Mouse (Mus musculus): ENCODE results near the gene Olfr806. TPM values are rescaled to one million over a fixed set of nuclear protein-coding genes. Genes with fewer than 3 reads are reported as not detected.

The Olfr806 gene
- not detected for polyA plus RNA-seq (2021)

GRCm38 (mm10) chr10:129741821-129742220, at the start of gene Olfr806:
TSS of gene Olfr806 (minus strand) at chr10:129741921.
- H3K27me3 ChIP-seq: peaks cover 3% of the 10 kb centered on the region
- ChIA-PET CTCF (interaction anchor here (1.6 kb wide), 1 partner anchor 26 kb away, joined by 4 read pairs; no protein-coding TSS in a partner anchor), POLR2A (no interaction called here)
- no peak for TF ChIP-seq CTCF (IDR thresholded peaks at IDR 0.05)
- in situ Hi-C loops (cut with MboI; ENCODE audit: low pct_unique_long_range_greater_than_20kb): no loop called here
- no peak for ATAC-seq
- no peak for DNase-seq (ENCODE audit: low read depth, low spot score)

DNA sequence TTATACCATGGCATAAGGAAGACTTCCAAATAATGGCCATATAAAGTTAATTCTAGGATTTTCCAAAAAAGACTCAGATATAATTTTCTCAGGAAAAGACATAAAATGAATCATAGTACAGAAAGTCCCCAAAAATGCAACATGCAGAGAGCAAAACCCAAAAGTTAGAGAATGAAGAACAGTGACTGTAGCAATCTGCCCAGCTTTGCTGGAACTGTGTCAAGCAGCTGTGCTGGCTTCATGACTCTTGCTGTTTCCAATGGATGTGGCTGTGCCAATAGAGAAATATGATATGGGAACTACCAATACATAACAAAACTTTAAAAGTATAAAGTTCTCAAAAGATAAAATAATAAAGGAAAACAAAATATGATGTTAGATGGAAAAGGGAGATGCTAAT, 36.4 kb upstream of the Olfr806 start:
- no peak for ATAC-seq
- POLR2A ChIA-PET: no interaction called here
- no peaks in the 10 kb centered on the region for H3K27me3 ChIP-seq
- no peak for TF ChIP-seq CTCF (IDR thresholded peaks at IDR 0.05)
- in situ Hi-C loops (cut with MboI; ENCODE audit: low pct_unique_long_range_greater_than_20kb): no loop called here
- no peak for DNase-seq (ENCODE audit: low read depth, low spot score)
- CTCF ChIA-PET: interaction anchor here (1.2 kb wide), 1 partner anchor 9 kb away, joined by 3 read pairs; no protein-coding TSS in a partner anchor

DNA sequence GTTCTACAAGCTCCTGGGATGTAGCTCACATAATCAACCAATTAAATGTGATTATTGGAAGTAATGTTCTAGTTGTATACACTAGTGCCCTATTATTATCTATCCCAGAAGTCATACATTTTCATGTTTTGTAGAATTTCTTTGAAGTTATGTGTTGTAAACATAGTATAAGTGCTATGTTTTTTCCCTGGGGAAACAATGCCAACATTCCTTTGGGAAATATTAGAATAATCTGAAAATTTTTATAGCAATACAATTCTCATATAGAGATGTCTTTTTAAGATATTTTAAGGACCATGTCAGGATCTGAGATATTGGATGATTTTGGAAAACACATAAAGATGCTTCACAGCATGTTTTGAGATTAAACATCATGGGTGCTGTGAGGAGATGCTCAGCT, 32.6 kb upstream of the Olfr806 start, which contains the start of gene Olfr809:
Gene Olfr809 (plus strand): TSS at position 301 of the 400 bp plus-strand sequence.
- DNase-seq (ENCODE audit: low read depth, low spot score): no peak
- CTCF ChIA-PET: no interaction called here
- no peaks in the 10 kb centered on the region for H3K27me3 ChIP-seq
- no peak for TF ChIP-seq CTCF (IDR thresholded peaks at IDR 0.05)
- POLR2A ChIA-PET: no interaction called here
- in situ Hi-C loops (cut with MboI; ENCODE audit: low pct_unique_long_range_greater_than_20kb): no loop called here
- ATAC-seq: no peak

DNA sequence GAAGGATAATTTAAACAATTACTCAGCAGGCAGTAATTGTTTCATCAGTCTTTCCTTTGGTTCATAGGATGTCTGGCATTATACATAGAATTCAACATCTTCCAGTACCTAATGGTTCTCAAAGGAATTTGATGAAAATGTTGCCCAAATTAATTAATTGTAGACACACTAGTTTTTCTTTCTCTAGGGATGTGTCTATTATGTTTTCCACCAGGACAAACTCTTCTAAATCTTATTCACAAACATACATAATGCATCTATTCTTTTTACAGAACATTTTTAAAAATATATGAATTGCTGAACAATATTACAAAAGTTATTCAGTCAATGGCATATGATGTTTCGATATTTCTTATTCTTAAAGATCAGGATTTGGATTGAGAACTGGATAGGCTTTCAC, 23.5 kb upstream of the Olfr806 start, which contains the start of gene Olfr808:
Gene Olfr808 (plus strand): TSS at position 301 of the 400 bp plus-strand sequence.
- ATAC-seq: no peak
- in situ Hi-C loops (cut with MboI; ENCODE audit: low pct_unique_long_range_greater_than_20kb): no loop called here
- ChIA-PET POLR2A (no interaction called here), CTCF (interaction anchor here (0.7 kb wide), 1 partner anchor 11 kb away, joined by 4 read pairs; no protein-coding TSS in a partner anchor)
- no peaks in the 10 kb centered on the region for H3K27me3 ChIP-seq
- no peak for TF ChIP-seq CTCF (IDR thresholded peaks at IDR 0.05)
- DNase-seq (ENCODE audit: low read depth, low spot score): no peak

DNA sequence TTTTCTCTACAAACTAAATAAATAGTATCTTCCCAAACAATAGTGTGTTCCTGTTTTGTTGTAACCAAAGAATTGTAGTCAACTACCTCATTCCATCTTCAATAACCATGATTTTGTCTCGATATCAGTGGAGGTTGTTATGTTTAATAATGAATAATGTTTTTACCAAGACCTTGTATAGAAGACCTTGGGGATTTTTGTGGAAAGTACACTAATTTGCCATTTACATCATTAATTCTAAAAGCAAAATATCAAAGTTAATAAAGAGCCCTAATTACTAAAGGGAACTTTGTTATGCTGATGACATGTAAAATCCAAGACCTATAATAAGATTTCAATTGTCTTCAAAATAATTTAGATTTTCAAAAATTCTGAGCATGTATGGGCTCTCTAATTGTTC, 16.0 kb upstream of the Olfr806 start, which contains the start of gene Olfr807:
Gene Olfr807 (minus strand): TSS at position 101 of the 400 bp plus-strand sequence.
- CTCF ChIA-PET: no interaction called here
- POLR2A ChIA-PET: no interaction called here
- in situ Hi-C loops (cut with MboI; ENCODE audit: low pct_unique_long_range_greater_than_20kb): loop anchor here (10.0 kb wide), 1 partner anchor 67 kb away; no protein-coding TSS in a partner anchor
- peaks cover 3% of the 10 kb centered on the region for H3K27me3 ChIP-seq
- DNase-seq (ENCODE audit: low read depth, low spot score): no peak
- no peak for TF ChIP-seq CTCF (IDR thresholded peaks at IDR 0.05)
- no peak for ATAC-seq

DNA sequence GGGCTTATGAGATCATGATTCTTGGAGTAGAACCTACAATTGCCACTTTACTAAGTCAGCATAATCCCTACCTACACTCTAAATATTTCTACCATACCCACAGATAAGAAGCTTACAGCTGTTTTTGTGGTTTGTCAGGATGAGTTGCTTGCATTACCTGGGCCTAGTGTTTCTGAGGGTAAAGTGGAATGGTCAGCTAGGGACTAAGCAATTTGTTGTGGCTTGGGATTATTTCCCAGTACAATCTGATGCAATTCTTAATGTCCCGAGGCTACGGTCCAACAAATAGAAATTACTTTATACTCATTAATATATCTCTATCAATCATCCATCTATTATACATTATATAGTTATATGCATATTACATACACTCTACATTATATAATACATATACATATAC, 12.4 kb downstream of the Olfr806 start, which contains the start of gene Olfr805:
Gene Olfr805 (minus strand): TSS at position 101 of the 400 bp plus-strand sequence.
- TF ChIP-seq CTCF (IDR thresholded peaks at IDR 0.05): no peak
- ChIA-PET POLR2A (no interaction called here), CTCF (interaction anchor here (0.8 kb wide), 1 partner anchor 10 kb away, joined by 3 read pairs; no protein-coding TSS in a partner anchor)
- in situ Hi-C loops (cut with MboI; ENCODE audit: low pct_unique_long_range_greater_than_20kb): no loop called here
- peaks cover 4% of the 10 kb centered on the region for H3K27me3 ChIP-seq
- DNase-seq (ENCODE audit: low read depth, low spot score): no peak
- ATAC-seq: no peak

DNA sequence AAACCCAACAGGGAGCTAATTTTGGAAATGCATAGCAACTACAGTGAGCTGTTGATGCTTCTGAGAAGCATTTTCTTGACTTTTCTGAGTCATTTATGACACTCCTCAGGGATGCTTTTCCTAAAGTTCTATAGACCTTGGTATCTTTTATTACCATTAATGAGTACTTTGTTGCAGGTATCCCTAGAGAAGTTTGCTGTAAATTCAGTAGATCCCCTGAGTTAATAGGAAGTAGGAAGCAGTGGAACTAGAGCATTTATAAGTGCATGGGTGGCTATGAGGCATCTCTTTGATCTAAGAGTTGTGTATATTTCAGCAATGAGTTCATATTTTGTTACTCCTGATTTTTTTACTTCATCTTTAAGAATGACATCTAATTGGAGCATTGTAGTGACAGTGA, 38.8 kb downstream of the Olfr806 start, which contains the start of gene Olfr804:
Gene Olfr804 (plus strand): TSS at position 301 of the 400 bp plus-strand sequence.
- CTCF ChIA-PET: no interaction called here

DNA sequence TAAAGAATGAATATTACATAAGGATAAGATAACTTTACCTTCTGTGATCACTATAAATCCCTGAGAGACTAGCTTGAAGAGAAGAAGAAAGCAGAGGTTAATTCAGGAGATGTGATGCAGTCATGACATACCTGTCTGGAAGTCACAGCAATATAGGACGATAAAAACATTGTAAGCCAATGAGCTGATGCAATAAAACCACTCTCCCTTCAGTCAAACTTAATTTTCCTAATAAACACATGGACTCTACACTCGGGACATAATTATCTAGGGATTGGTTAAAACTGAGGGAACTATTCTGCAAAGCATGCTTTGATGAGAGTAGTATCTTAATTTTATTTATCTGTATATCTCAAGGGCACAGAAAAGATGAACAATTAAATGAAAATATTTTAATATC, 47.5 kb downstream of the Olfr806 start, which contains the start of gene Olfr803:
Gene Olfr803 (minus strand): TSS at position 101 of the 400 bp plus-strand sequence.
- DNase-seq (ENCODE audit: low read depth, low spot score): no peak
- in situ Hi-C loops (cut with MboI; ENCODE audit: low pct_unique_long_range_greater_than_20kb): no loop called here
- H3K27me3 ChIP-seq: no peaks in the 10 kb centered on the region
- no peak for ATAC-seq
- TF ChIP-seq CTCF (IDR thresholded peaks at IDR 0.05): no peak
- ChIA-PET CTCF (no interaction called here), POLR2A (no interaction called here)

More for the DNA sequence above, 38.8 kb downstream of the Olfr806 start, which contains the start of gene Olfr804:
- ATAC-seq (no peak), DNase-seq (ENCODE audit: low read depth, low spot score) (no peak)
- POLR2A ChIA-PET: no interaction called here
- H3K27me3 ChIP-seq: no peaks in the 10 kb centered on the region
- in situ Hi-C loops (cut with MboI; ENCODE audit: low pct_unique_long_range_greater_than_20kb): no loop called here
- TF ChIP-seq CTCF (IDR thresholded peaks at IDR 0.05): no peak

GRCm38 (mm10) chr10:129688069-129688468, 53.7 kb downstream of the Olfr806 start, which contains the start of gene Olfr802:
TSS of gene Olfr802 (minus strand) at chr10:129688169.
- in situ Hi-C loops (cut with MboI; ENCODE audit: low pct_unique_long_range_greater_than_20kb): no loop called here
- DNase-seq (ENCODE audit: low read depth, low spot score): no peak
- ChIA-PET CTCF (no interaction called here), POLR2A (no interaction called here)
- no peak for ATAC-seq
- no peaks in the 10 kb centered on the region for H3K27me3 ChIP-seq
- no peak for TF ChIP-seq CTCF (IDR thresholded peaks at IDR 0.05)

Other genes with a start within 250 kb of the Olfr806 start
- not detected for gene Olfr790, start 243.4 kb downstream of the Olfr806 start, polyA plus RNA-seq (2021)
- not detected for gene Olfr791, start 220.1 kb downstream of the Olfr806 start, polyA plus RNA-seq (2021)
- gene Olfr792, start 202.8 kb downstream of the Olfr806 start, polyA plus RNA-seq (2021): not detected
- gene Olfr794, start 174.3 kb downstream of the Olfr806 start, polyA plus RNA-seq (2021): not detected
- not detected for gene Olfr796, start 129.4 kb downstream of the Olfr806 start, polyA plus RNA-seq (2021)
- gene Olfr798, start 114.0 kb downstream of the Olfr806 start, polyA plus RNA-seq (2021): not detected
- not detected for gene Olfr799, start 104.4 kb downstream of the Olfr806 start, polyA plus RNA-seq (2021)
- gene Olfr800, start 84.2 kb downstream of the Olfr806 start, polyA plus RNA-seq (2021): not detected
- not detected for gene Olfr801, start 68.1 kb downstream of the Olfr806 start, polyA plus RNA-seq (2021)
- gene Olfr802, start 53.8 kb downstream of the Olfr806 start, polyA plus RNA-seq (2021): not detected
- gene Olfr803, start 47.6 kb downstream of the Olfr806 start, polyA plus RNA-seq (2021): not detected
- gene Olfr804, start 38.7 kb downstream of the Olfr806 start, polyA plus RNA-seq (2021): not detected
- not detected for gene Olfr805, start 12.5 kb downstream of the Olfr806 start, polyA plus RNA-seq (2021)
- gene Olfr807, start 15.9 kb upstream of the Olfr806 start, polyA plus RNA-seq (2021): not detected
- gene Olfr808, start 23.6 kb upstream of the Olfr806 start, polyA plus RNA-seq (2021): not detected
- not detected for gene Olfr809, start 32.7 kb upstream of the Olfr806 start, polyA plus RNA-seq (2021)
- gene Olfr810, start 53.0 kb upstream of the Olfr806 start, polyA plus RNA-seq (2021): not detected
- not detected for gene Olfr811, start 62.5 kb upstream of the Olfr806 start, polyA plus RNA-seq (2021)
- not detected for gene Olfr812, start 104.2 kb upstream of the Olfr806 start, polyA plus RNA-seq (2021)
- gene Olfr813, start 113.4 kb upstream of the Olfr806 start, polyA plus RNA-seq (2021): not detected
- not detected for gene Olfr814, start 137.9 kb upstream of the Olfr806 start, polyA plus RNA-seq (2021)
- gene Olfr815, start 163.9 kb upstream of the Olfr806 start, polyA plus RNA-seq (2021): not detected
- not detected for gene Olfr816, start 173.7 kb upstream of the Olfr806 start, polyA plus RNA-seq (2021)
- not detected for gene Olfr818, start 207.2 kb upstream of the Olfr806 start, polyA plus RNA-seq (2021)
- gene Olfr819, start 225.3 kb upstream of the Olfr806 start, polyA plus RNA-seq (2021): not detected
- gene Olfr247, start 234.2 kb upstream of the Olfr806 start, polyA plus RNA-seq (2021): not detected
- not detected for gene Gm10310, start 243.1 kb upstream of the Olfr806 start, polyA plus RNA-seq (2021)